Mouse (Mus musculus) C2C12 (cell line): ENCODE data around the gene Nkx1-2.

Source experiments
- CEBPB ChIP-seq: IDR thresholded peaks from one replicate; pipeline ENCODE4 v1.6.1; 2011; ENCODE audit warnings: low read depth, mild to moderate bottlenecking, control low read depth, moderate library complexity
- CTCF ChIP-seq: IDR thresholded peaks from one replicate; pipeline ENCODE4 v1.5.1; 2011; ENCODE audit not compliant: control insufficient read depth, insufficient read depth, insufficient read length
- FOSL1 ChIP-seq: IDR thresholded peaks from one replicate; pipeline ENCODE4 v1.8.0; 2011; ENCODE audit warnings: mild to moderate bottlenecking, low read length; ENCODE audit not compliant: poor library complexity, insufficient read depth, severe bottlenecking
- MAX ChIP-seq: IDR thresholded peaks from one replicate; pipeline ENCODE4 v1.6.1; 2011; ENCODE audit warnings: mild to moderate bottlenecking, control low read depth
- MYOD1 ChIP-seq: IDR thresholded peaks from one replicate; pipeline ENCODE4 v1.6.1; 2011; ENCODE audit warnings: low read depth; ENCODE audit not compliant: control insufficient read depth, insufficient read length
- MYOG ChIP-seq: IDR thresholded peaks from one replicate; pipeline ENCODE4 v1.6.1; 2011; ENCODE audit not compliant: control insufficient read depth, insufficient read length; ENCODE audit errors: extremely low read depth
- USF1 ChIP-seq: IDR thresholded peaks from one replicate; pipeline ENCODE4 v1.6.1; 2011; ENCODE audit warnings: low read depth, mild to moderate bottlenecking, control low read depth, moderate library complexity

DNA sequence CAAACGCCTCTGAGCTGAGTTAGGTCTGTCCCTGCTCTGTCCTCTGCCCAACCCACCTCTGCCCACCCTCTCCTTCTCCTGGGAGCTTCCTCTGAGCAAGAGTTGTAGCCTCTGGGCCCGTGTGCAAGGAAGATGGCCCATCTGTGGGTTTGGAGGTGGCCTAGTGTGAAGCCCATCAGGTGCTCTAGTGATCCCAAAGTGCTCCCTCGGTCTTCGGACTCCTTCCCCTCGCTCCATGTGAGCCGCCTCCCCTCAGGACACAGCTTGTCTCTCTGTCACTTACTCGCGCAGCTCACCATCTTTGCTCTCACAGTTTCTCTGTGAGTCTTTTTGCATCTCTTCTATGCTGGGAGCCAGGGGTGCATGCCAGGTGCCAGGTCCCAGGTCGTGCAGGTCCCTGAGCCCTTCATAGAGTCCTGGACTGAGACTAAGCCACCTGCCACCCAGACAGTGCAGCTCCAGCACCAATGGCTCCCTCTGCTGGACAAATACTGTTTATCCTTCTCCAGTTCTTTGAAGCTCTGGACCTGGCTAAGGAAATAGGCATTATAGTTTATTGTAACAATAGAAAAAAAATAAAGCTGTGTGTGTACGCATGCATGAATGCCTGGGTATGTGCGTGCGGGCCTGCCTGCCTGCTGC is 39.1 kb upstream of the Nkx1-2 start:
- TF ChIP-seq CTCF = peak; percentile 27
- no peak for TF ChIP-seq CEBPB
- TF ChIP-seq MYOG = no peak
- no peak for TF ChIP-seq USF1
- TF ChIP-seq MYOD1 = no peak
- no peak for TF ChIP-seq MAX
- no peak for TF ChIP-seq FOSL1
